Mouse (Mus musculus): ENCODE data around the gene Glipr1. TPM values are rescaled to one million over a fixed set of nuclear protein-coding genes. Genes with fewer than 3 reads are reported as not detected.
A peak's percentile ranks its signal among the peaks of the same experiment; 100 is the strongest.

The Glipr1 gene
- total RNA-seq, 2 experiments from 2014 or later: 0.22 TPM; not detected in 1

GRCm38 (mm10) chr10:111972542-111973361, 29.7 kb downstream of the Glipr1 start, which contains the start of gene Krr1:
TSS of gene Krr1 (plus strand) at chr10:111972664.
- peak; percentile 84 for DNase-seq
- intact Hi-C loops (cut with DNase I; ENCODE audit: low total_unique reads): no loop called here

DNA sequence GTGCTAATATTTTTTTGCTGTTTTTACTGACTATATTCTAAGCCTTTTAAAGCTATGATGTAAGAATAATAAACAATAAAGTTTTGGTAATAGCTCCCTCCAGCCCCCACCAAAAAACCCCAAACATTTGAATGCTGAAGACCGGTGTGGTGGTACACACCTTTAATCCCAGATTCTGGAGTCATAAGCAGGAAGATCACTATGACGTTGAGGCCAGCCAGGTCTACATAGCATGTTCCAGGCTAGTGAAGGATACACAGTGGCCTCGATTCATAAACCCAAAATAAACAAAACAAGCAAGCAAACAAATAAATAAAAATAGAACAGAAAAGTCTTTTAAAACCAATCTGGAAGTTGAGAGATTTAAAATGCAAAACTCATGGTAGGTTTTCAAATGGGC, 30.5 kb downstream of the Glipr1 start:
- intact Hi-C loops (cut with DNase I; ENCODE audit: low total_unique reads): no loop called here

DNA sequence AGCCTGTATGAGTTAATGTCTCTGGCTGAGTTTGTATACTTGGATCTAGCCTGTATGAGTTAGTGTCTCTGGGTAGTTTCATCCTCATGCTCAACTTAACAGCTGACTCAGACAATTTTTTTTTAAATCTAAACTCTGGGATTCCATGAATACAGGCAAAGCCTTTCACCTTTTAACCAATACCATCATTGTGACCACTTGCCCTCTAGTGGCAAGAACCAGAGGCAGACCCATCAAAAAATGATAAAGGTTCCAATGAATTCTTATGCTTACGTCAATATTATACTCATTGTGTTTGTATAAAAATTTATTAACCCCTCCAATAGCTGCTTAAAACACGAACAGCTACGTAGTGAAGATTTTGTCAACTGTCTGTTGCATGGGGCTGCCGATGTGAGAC, 36.0 kb downstream of the Glipr1 start:
- no peak for DNase-seq
- intact Hi-C loops (cut with DNase I; ENCODE audit: low total_unique reads): no loop called here

More for the DNA sequence above, 30.5 kb downstream of the Glipr1 start:
- no peak for DNase-seq

DNA sequence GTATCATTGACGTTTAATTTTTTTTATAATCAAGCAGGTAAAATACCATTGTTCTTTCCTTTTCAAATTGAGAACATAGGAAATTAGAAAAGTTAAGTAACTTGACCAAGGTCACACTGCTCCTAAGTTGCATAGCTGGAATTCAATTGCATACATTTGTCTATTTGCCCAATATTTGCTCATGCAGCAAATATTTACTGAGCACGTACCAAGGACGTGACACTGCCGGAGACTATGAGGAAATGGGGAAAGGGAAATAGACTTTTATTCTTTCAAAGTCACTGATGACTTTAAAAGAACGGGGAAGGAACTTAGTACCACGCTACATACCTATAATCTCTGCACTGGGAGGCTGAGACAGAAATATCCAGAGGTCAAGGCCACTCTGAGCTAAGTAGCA, 42.0 kb downstream of the Glipr1 start:
- no peak for DNase-seq
- intact Hi-C loops (cut with DNase I; ENCODE audit: low total_unique reads): no loop called here

- DNase-seq: no peak
- intact Hi-C loops (cut with DNase I; ENCODE audit: low total_unique reads): loop anchor here (5.0 kb wide), 1 partner anchor 457 kb away; no protein-coding TSS in a partner anchor
These were observed 43.1 kb downstream of the Glipr1 start for GRCm38 (mm10) chr10:111959353-111959752.

DNA sequence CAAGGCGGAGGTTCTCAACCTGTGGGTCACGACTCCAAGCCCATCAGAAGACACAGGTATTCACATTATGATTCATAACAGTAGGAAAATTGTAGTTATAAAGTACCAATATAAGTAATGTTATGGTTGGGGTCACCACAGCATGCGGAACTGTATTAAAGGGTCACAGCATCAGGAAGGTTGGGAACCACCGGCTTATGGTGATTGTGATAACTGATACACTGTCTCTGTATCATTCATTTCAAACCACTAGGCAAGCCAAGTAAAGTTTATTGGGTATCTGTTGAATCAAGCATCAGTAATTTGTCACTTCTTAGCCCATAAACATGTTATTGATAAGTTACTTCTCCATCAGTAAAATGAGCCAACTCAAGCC, 44.4 kb downstream of the Glipr1 start:
- intact Hi-C loops (cut with DNase I; ENCODE audit: low total_unique reads): loop anchor here (5.0 kb wide), 1 partner anchor 456 kb away; no protein-coding TSS in a partner anchor
- DNase-seq: no peak

DNA sequence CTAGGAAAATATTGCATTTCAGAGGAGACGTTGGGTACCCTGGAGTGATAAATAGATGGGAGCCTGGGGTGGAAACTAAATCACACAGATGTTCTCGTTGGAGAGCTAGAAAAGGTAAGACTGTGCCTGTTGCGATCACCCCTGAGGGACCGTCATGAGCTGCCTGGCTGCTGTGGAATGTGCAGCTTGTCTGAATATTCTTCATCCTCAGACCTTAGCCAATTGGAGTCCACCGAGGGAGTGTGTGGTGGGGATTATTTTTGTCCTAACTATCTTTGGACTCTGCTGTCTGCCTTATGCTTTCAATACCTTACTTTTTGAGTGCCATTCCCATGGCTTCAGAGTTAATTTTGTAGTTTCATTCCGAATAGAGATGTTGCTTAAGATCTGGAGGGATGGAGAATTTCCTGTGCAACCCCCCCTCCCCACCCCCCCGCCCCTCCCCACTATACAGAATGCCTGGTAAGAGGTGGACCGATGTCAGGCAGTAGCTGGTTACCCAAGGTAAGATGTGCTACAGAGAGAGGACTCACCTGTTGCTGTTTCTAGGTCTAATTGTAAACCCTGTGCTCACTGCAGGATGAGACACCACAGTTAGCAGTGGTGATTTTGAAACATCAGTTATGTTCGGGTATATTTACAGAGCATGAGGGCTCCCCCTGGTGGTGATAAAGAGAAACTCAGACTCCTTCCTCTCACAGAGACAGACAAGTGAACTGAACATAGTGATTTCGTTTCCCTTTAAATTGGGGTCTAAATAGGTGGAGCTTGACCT, 45.0 kb downstream of the Glipr1 start:
- DNase-seq: peak; percentile 37
- intact Hi-C loops (cut with DNase I; ENCODE audit: low total_unique reads): loop anchor here (5.0 kb wide), 1 partner anchor 455 kb away; no protein-coding TSS in a partner anchor

- intact Hi-C loops (cut with DNase I; ENCODE audit: low total_unique reads): loop anchor here (5.0 kb wide), 1 partner anchor 454 kb away; no protein-coding TSS in a partner anchor
- DNase-seq: no peak
These were observed 46.6 kb downstream of the Glipr1 start for GRCm38 (mm10) chr10:111955836-111956235.

DNA sequence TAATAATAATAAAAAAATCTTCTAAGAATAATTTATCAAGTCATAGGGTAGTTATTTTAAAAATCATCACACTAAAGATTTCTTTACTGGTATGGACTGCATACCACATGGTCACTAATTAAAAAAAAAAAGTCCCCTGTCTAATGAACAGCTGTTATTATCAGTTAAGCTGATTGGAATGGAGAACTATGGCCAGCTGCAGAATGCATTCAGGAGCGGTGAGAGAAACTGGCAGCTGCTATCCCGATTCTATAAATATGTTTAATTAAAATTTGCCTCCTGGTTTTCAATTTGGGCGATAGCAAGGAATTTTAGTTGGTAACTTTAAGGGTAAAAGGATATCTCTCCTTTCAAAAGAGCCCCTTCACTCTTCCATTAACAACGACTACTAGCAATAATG, 53.4 kb downstream of the Glipr1 start:
- intact Hi-C loops (cut with DNase I; ENCODE audit: low total_unique reads): no loop called here
- no peak for DNase-seq

GRCm38 (mm10) chr10:111948041-111948440, 54.4 kb downstream of the Glipr1 start:
- no peak for DNase-seq
- intact Hi-C loops (cut with DNase I; ENCODE audit: low total_unique reads): no loop called here

GRCm38 (mm10) chr10:111945563-111945962, 56.9 kb downstream of the Glipr1 start:
- intact Hi-C loops (cut with DNase I; ENCODE audit: low total_unique reads): no loop called here
- no peak for DNase-seq

DNA sequence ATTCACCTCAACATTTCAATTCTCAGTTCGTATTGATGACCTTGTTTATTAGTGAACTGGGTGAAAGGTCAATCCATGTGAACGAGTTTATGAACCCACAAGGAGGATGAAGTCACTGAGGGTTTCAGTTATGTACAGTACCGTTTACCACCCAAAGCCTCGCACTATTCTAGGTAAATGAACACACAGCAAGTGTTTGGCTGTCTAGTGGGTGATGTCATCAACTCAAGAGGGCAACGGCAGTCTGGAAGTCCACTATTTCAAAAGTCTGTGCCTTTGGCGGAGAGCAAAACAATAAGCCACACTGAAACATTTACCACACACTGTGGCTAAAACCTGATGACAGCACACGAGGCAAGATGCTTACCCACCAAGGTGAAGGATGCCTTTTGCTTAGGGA, 59.4 kb downstream of the Glipr1 start:
- DNase-seq: no peak
- intact Hi-C loops (cut with DNase I; ENCODE audit: low total_unique reads): no loop called here

GRCm38 (mm10) chr10:111937146-111937534, 65.3 kb downstream of the Glipr1 start:
- intact Hi-C loops (cut with DNase I; ENCODE audit: low total_unique reads): no loop called here
- no peak for DNase-seq

GRCm38 (mm10) chr10:111936491-111937145, 65.8 kb downstream of the Glipr1 start:
- intact Hi-C loops (cut with DNase I; ENCODE audit: low total_unique reads): no loop called here
- peak; percentile 76 for DNase-seq

GRCm38 (mm10) chr10:111936021-111936420, 66.4 kb downstream of the Glipr1 start:
- intact Hi-C loops (cut with DNase I; ENCODE audit: low total_unique reads): no loop called here
- no peak for DNase-seq

Other genes starting within 250 kb of the Glipr1 start
- 10 to 100 TPM; 20.8 to 23.1 TPM for gene Krr1, start 30.0 kb downstream of the Glipr1 start, total RNA-seq (2021)
- gene Glipr1l1, start 57.6 kb upstream of the Glipr1 start, total RNA-seq (2021): not detected
- gene Glipr1l2, start 80.7 kb upstream of the Glipr1 start, total RNA-seq (2021): not detected
- not detected for gene Glipr1l3, start 157.7 kb upstream of the Glipr1 start, total RNA-seq (2021)
- gene Caps2, start 161.0 kb upstream of the Glipr1 start, total RNA-seq (2021): not detected